Mouse (Mus musculus) thymus, postnatal 0 days (tissue): ENCODE data around the gene Asb18. TPM values are rescaled to one million over a fixed set of nuclear protein-coding genes. Genes with fewer than 3 reads are reported as not detected.
A peak's percentile ranks its signal among the peaks of the same experiment; 100 is the strongest.

Experiments
- DNase-seq: peaks from one replicate; pipeline ENCODE4 v3.0.0-alpha.2; 2015; ENCODE audit warnings: low spot score
- polyA plus RNA-seq: library from polyadenylated mRNA; unstranded; fragments of >200 nt; fragmentation: Nextera tagmentation; extraction: Ambion mirVana; gene quantifications from 2 replicates; pipeline ENCODE4 v1.2.1, GENCODE M21; 2015

Gene Asb18
- not detected in 2 replicates for polyA plus RNA-seq

GRCm38 (mm10) chr1:90014446-90014845 is at the start of gene Asb18:
Gene Asb18 (minus strand): TSS chr1:90014666.
- DNase-seq, result no peak

- DNase-seq, result peak; percentile 11
Measured at GRCm38 (mm10) chr1:90060599-90060998, 46.1 kb upstream of the Asb18 start.

- no peak for DNase-seq
Measured at GRCm38 (mm10) chr1:90060054-90060453, 45.6 kb upstream of the Asb18 start.

GRCm38 (mm10) chr1:90054991-90055390 is 40.5 kb upstream of the Asb18 start:
- no peak for DNase-seq

GRCm38 (mm10) chr1:90051347-90051746 is 36.9 kb upstream of the Asb18 start:
- peak; percentile 39 for DNase-seq

- no peak for DNase-seq
Measured at GRCm38 (mm10) chr1:90050046-90050739, 35.7 kb upstream of the Asb18 start.

GRCm38 (mm10) chr1:90028305-90028704 is 13.8 kb upstream of the Asb18 start:
- DNase-seq, result no peak

- no peak for DNase-seq
Measured at GRCm38 (mm10) chr1:90026945-90027344, 12.5 kb upstream of the Asb18 start.

GRCm38 (mm10) chr1:90020336-90020735 is 5.9 kb upstream of the Asb18 start:
- no peak for DNase-seq

GRCm38 (mm10) chr1:90018071-90018470 is 3.6 kb upstream of the Asb18 start:
- DNase-seq, result no peak

GRCm38 (mm10) chr1:90013273-90013672 is 1.2 kb downstream of the Asb18 start:
- no peak for DNase-seq

- DNase-seq, result no peak
Measured at GRCm38 (mm10) chr1:90012850-90013249, 1.6 kb downstream of the Asb18 start.

GRCm38 (mm10) chr1:90012168-90012567 is 2.3 kb downstream of the Asb18 start:
- no peak for DNase-seq

- DNase-seq, result no peak
Measured at GRCm38 (mm10) chr1:90010077-90010476, 4.4 kb downstream of the Asb18 start.

GRCm38 (mm10) chr1:90009188-90009587 is 5.3 kb downstream of the Asb18 start:
- DNase-seq, result no peak

- no peak for DNase-seq
Measured at GRCm38 (mm10) chr1:90006666-90007065, 7.8 kb downstream of the Asb18 start.

GRCm38 (mm10) chr1:90000981-90001380 is 13.5 kb downstream of the Asb18 start:
- no peak for DNase-seq

- DNase-seq, result no peak
Measured at GRCm38 (mm10) chr1:89999858-90000257, 14.6 kb downstream of the Asb18 start.

GRCm38 (mm10) chr1:89998696-89999095 is 15.8 kb downstream of the Asb18 start:
- no peak for DNase-seq

- no peak for DNase-seq
Measured at GRCm38 (mm10) chr1:89998076-89998475, 16.4 kb downstream of the Asb18 start.

GRCm38 (mm10) chr1:89992256-89992655 is 22.2 kb downstream of the Asb18 start:
- DNase-seq, result no peak

GRCm38 (mm10) chr1:89977261-89977660 is 37.2 kb downstream of the Asb18 start:
- DNase-seq, result no peak

- no peak for DNase-seq
Measured at GRCm38 (mm10) chr1:89976411-89976810, 38.1 kb downstream of the Asb18 start.
